Mouse (Mus musculus): Measurements from ENCODE around the gene Gm6460. TPM values are rescaled to one million over a fixed set of nuclear protein-coding genes. Genes with fewer than 3 reads are reported as not detected.
"Not testable (repeated sequence)": the region's sequence is repeated elsewhere in the genome, so short reads cannot be mapped to it uniquely, and the experiment has no call there.

The Gm6460 gene
- under 1 TPM in 1 of 3 experiments, not detected in 2; 0.91 TPM for polyA plus RNA-seq (2017; shearing (Covaris generic))

DNA sequence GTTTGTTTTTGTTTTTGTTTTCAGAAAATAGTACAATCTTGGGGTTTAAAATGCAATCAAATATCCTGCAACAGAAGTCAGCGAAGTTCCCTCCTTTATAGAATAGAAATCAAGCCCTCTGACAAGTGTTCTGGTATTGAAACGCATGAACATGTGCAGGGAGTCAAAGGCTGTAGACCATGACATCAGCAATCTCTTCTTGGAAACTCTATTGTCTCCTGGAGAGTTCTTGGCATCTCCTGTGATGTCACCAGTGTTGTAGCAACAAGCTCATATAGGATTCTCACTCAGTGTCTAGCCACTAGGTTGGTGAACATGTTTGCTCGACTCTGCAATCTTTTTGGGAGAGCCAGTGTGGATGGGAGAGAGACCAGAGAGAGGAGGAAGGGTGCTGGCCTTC, at the start of gene Gm6460:
Gm6460 (plus strand) TSS at position 301 of the 400 bp plus-strand sequence.
- ATAC-seq = not testable (repeated sequence)

Other genes with a start within 250 kb of the Gm6460 start
- not detected for gene Gm8897, start 178.5 kb upstream of the Gm6460 start, polyA plus RNA-seq (2017; shearing (Covaris generic))
- gene Gm8906, start 92.2 kb upstream of the Gm6460 start, polyA plus RNA-seq (2017; shearing (Covaris generic)) = under 1 TPM in 1 of 3 experiments, not detected in 2; 0.97 TPM
- under 1 TPM in 1 of 3 experiments, not detected in 2; 0.94 TPM for gene Gm8922, start 87.0 kb downstream of the Gm6460 start, polyA plus RNA-seq (2017; shearing (Covaris generic))
- 1 to 10 TPM in 1 of 3 experiments, not detected in 2; 1.1 TPM for gene Gm8926, start 175.6 kb downstream of the Gm6460 start, polyA plus RNA-seq (2017; shearing (Covaris generic))

Data from inflammation-experienced regulatory T-cells, adult 6 months (primary cell).